Mouse (Mus musculus) spleen, adult 18-20 months (tissue): ENCODE measurements around the gene Arl6ip5.
A peak's percentile ranks its signal among the peaks of the same experiment; 100 is the strongest.

Source experiments
- DNase-seq, 2 experiments: peaks; one replicate each; pipeline ENCODE4 v3.0.0; 2022; ENCODE audit warnings: mixed read lengths in 2 of 2

Gene Arl6ip5

DNA sequence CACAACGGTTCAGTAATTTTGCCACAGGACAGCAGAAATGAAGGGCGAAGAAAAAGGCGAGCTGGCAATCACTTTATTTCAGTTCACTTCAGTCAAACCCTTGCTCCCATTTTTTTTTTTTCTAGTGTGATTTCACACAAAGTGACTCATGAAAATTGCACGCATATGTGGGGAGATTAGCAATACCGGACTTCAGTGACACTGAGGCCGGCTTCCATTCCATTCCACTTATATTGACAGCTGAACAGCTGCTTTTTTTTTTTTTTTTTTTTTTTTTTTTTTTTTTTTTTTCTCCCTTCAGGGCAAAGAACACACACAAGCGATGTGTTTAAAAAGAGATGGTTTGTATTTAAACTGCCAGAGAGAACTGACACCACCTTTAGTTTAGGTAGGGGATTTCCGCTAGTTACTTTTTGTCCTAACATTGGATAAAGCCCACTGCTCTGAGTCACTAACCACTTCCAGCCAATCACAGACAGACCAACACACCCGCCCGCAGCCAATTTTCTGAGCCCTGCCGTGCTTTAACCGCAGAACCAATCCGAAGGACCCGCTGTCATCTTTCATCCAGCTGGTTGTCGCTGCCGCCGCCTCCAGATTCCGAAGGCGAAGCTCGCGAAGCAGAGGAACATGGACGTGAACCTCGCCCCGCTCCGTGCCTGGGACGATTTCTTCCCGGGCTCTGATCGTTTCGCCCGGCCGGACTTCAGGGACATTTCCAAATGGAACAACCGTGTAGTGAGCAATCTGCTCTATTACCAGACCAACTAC, at the start of gene Arl6ip5:
Gene Arl6ip5 (plus strand): TSS at position 499 of the 771 bp plus-strand sequence.
- DNase-seq = peak; percentile 76 to 77

DNA sequence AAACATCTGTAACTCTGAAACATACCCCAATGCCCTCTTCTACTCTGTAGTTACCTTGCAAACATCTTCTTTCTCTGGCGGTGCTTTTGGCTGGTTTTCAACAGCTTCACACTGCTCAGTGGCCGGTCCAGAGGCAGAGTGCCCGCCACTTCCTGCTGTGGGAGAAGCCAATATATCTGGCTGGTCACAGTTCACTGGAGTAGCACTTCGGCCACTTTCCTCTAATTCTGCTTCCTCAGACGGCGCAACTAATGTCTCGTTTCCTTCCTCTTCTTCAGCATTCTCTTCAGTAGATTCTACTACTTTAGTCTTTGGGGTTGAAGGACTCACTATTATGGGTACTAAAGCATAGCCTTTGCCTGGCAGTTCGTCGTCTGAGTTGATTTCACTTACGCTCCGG, 34.8 kb upstream of the Arl6ip5 start:
- peak in 1 of 2 experiments; percentile 15 for DNase-seq

DNA sequence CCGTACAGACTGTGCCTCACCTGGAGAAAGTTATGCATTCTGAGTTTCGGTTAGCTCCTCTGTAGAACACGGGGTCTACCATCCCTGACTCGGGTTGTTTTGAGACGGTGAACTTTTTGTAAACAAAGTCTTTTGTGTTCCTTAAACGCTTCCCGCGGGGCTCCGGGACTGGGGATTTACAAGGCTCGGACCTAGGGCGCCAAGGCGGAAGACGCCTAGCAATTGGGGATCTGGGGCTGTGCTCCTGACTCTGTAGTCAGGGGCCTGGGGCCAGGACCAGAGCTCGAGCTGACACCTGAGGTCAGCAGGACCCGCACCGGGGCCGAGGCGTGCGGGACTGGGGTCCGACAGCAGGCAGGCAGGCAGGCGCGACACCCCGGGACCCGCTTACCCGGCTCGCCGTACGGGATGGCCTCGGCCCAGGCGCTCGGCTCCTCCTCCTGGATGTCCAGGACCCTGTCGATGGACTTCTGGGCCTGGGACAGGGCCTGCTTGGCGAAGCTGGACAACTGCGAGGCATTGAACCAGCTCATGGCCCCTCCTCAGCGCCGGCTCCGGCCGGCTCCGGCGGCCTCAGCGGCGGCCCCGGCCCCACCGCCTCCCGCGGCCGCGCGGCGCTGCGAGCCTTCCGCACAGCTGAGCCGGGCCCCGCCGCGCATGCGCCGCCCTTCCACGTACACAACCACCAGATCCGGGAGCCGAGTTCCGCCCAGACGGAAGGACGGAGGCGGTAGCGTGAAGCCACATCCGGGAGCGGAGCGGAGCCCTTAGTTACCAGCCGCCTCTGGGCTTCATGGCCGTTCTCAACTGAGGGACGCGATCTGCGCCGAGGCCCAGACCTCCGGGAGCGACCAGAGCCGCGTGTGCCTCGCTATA, 31.8 kb upstream of the Arl6ip5 start, which contains the start of gene Tmf1:
Gene Tmf1 (minus strand): TSS at position 632 of the 876 bp plus-strand sequence.
- DNase-seq = peak; percentile 93 to 94

DNA sequence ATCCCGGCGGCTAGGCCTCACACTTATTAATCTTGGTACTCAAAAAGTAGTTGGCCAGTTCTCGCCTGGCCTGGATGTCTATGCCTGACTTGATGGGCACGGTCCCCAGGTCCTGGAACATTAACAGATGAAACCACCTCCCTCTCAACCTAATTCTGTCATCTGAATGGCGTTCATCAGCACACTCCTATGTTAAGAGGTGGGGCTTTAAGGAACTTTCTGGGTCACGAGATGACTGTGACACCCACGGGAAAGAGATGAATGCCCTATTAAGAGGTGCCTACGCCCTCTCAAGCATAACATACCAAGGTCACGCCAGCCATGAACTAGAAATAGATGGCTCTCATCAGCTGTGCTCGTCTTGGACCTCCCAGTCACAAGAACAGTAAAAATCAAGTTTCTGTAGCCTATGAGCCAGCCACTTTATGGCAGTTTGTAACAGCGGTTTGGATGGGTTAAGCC, 31.1 kb upstream of the Arl6ip5 start:
- no peak for DNase-seq

DNA sequence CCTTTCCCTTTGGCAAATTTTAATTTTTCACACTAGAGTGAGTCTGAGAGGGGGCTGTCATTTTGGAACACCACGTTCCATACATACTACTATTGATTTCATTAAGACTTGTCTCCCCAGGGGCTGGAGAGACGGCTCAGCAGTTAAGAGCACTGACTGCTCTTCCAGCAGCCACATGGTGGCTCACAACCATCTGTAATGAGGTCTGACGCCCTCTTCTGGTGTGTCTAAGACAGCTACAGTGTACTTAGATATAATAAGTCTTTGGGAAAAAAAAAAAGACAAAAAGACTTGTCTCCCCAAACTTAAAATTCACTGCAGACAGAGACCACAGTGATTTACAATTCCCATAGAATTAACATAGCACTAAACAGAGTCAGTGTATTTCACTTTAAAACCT, 10.1 kb upstream of the Arl6ip5 start:
- DNase-seq = no peak

DNA sequence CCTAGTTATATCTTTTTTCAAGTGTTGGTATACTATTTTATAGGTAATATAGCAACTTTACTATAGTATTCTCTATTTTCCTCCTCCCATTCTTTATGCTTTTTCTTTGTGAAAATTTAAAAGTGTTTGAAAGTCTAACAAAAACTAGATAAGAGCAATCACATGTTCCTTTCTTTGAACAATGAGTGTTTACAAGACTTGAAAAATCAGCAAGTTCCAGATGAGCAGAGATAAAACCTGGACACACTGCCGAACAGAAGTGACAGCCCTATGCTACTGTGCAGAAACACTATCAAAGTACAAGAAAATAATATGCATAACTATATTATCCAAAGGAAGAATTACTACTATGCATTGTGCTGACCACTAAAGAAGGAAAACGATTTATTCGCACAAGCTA, 8.0 kb upstream of the Arl6ip5 start:
- no peak for DNase-seq

DNA sequence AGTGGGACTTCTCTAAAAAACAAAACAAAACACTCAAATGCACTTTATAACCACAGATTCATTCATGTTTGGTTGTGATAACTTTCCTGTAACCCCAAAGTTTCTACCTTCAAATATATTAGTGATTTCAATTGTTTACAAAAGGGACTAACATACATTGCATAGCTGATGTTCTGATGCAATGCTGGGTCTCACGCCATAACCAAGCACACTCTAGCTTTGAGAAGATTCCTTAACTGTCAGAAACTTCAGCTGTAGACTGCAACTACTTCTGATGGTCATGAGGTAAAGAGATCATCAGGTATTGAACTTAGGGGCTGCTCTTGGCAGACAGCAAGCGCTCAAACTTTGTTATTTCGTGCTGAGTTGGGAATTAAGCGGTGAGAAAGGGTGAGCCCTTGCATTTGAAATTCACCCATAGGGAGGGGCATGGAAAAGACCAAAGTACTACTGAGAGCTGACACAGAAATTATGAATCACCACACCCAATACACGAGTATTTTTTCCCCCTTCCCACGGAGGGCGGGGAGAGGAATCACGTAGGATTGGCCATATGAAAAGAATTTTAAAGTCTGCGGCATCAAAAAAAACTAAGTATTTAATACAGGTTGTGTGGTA, 6.1 kb upstream of the Arl6ip5 start:
- no peak for DNase-seq

DNA sequence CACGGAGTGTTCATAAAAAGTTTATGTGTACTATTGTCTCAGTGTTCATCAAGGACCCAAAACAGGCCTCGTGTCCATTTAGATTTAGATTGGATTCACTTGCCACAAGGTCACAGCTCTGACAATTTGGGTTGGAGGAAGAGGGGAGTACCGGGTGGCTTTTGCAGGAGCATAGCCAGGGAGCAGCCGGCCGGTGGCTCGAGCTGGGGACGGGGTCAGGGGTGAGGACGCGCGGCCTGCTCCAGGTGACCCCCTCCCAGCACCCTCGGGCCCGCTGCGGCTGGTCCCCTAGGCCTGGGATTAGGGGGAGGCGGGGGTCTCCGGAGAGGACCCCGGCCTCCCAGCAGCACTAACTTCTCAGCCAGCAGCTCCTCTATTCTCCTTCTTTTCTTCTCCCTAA, 5.5 kb upstream of the Arl6ip5 start:
- peak in 1 of 2 experiments; percentile 34 for DNase-seq

DNA sequence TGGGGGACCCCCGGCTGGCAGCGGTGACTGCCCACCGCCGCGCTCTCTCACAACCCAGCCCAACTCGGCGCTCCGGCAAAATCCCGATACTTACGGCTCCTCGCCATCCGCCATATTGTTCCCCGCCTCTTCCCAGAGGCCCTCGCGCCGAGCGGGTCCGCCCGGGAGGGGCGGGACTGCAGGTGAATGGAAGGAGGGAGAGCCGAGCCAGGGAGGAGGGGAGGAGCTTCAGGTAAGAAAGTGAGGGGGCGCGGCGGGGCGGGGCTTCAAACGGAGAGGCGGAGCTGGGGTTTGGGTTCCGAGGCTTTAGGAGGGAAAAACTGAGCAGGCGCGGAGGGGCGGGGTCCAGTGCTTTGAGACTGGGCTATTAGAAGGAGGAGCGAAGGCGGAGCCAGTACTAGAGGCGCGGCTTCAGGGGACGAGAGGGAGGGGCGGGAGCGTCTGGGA, 5.0 kb upstream of the Arl6ip5 start, which contains the start of gene Uba3:
Gene Uba3 (minus strand): TSS at position 209 of the 447 bp plus-strand sequence.
- peak; percentile 100 for DNase-seq

DNA sequence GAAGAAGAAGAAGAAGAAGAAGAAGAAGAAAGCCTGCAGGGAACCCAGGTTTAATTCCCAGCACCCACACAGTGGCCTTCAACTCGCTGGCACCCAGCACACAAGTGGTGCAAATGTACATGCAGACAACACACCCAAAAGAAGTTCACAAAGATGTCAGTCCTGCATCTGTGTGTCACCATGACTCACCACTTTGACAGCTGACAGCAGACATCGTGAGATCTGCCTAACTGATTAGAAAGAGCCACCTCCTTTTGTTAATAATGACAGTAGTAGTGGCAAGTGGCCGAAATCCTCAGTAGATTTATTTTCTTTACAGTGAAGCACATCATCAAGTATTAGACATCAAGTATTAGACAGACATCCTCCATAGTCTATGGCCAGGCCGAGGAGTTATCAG, 3.4 kb upstream of the Arl6ip5 start:
- no peak for DNase-seq

DNA sequence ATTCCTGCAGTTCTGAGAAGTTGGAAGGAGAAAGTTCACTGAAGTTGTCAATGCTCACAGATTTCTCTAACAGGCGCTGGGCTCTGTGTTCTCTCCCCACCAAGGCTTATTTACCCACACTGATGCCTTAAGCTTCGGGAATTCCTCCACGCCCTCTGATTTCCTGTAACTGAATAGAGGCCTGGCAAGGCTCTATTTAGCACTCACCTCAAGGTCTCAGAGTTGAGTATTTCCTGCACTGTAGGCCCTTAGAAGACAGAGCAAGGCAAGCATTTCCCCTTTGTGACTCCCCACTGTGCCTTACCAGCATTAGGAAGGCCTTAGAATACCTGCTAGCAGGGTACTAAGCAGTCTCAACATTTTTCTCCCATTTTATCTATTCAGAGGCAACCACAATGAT, 2.1 kb upstream of the Arl6ip5 start:
- no peak for DNase-seq

DNA sequence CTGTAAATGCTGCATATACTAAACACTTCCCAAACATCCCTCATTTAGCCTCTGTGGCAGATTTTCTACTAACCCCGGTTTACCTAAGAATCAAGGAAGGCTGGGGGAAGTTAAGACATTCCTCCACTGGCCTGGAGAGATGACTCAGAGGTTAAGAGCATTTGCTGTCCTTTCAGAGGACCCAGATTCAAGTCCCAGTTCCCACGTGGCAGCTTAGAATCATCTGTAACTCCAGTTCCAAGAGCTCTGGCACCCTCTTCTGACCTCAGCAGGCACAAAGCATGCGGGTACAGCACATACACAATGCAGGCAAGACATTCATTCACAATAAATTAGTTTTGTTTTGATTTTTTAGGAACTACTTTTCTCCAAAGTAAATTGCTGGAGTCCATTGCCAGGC, 1.3 kb upstream of the Arl6ip5 start:
- DNase-seq = no peak

DNA sequence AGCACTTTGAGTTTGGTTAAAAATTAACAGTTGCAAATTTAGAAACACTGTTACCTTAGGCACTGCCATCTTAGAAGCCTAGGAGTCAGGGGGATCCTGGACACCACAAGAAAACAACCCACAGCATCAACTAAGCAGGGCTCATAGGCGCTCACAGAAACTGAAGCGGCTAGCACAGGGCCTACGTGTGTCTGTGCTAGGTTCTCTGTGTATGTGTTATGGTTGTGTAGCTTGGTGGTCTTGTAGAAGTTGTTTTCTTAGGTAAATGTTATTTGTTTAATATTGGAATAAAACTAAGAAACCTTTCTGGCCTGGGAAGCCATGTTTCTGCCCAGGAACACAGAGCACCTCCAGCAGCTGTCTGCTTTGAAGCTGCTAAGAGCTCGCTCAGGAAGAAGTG, 738 bp upstream of the Arl6ip5 start:
- DNase-seq = no peak

DNA sequence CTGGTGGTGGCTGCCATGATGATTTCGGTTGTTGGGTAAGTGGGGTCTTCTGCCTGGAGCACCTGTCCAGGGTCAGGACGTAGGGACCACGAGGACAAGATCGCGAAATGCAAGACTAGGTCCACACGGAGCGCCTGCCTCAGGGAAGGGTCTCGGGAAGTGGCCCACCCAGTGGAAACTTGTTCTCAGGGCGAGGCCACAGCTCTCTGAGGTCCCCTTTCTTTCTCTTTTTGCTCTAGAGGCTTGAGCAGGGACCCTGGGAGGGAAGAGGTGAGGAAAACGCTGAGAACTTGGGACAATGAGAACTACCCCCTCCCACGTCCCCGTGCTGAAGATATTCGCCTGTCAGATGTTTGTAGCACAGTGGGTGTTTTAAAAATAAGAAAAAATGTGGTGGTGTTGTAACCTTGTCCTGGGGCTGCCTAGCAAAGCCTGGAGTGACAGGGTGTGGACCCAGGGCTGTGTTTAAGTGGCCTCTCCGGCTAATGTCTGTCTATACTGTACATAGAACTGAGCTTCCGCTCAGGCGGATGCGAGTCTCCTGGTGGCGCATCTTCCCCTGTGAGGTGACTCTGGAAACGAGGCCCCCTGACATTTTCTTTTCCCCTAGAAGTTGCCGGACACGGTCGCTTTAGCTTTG, 593 bp downstream of the Arl6ip5 start:
- DNase-seq = peak in 1 of 2 experiments; percentile 45

DNA sequence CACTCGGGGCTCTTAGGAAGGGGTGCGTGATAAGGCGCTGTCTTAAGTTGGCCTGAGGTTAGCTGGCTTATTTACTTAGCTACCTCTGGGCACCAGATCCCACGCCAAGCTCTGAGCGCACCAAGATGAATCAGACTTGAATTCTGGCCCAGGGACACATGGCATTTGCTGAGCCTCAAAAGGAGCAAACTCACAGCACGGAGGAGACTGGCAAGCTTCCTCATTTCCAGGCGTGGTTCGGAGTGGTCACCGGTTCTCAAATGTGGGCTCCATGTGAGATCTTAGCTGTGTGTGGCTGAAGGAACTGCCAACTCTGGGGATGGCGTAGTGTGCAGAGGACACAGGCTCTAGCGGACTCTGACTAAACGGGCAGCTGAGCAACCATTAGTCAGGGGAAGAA, 1.5 kb downstream of the Arl6ip5 start:
- peak in 1 of 2 experiments; percentile 36 for DNase-seq

DNA sequence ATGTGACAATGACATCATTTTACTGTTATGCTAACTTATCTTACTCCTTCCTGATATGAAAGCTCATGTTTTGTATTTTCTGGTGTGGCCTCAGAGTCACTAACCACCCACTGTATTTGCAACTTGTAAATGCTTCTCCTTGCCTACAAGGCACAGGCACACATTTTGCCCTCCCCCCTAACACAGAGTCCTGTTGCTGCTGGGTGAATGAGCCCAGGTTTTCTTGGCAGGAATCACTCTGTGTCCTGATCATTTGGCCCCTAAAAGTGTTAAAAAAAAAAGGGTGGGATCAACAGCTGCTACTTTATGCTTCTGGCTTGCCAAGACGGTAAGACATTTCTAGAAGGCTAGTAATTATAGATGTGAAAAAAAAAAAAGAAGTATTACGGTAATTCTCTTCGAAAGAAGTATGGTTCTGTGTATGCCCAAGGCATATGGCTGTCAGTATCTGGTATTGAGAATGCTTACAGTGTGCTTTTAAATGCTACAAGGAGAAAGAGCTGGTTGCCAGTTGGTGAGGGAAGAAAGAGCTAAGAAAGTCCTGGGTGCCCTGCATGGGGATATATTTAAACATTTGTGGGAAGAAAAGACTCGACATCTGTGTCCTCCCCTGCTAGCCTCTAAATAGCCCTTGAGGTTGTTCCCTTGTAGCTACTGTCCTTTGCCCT, 5.8 kb downstream of the Arl6ip5 start:
- DNase-seq = no peak

DNA sequence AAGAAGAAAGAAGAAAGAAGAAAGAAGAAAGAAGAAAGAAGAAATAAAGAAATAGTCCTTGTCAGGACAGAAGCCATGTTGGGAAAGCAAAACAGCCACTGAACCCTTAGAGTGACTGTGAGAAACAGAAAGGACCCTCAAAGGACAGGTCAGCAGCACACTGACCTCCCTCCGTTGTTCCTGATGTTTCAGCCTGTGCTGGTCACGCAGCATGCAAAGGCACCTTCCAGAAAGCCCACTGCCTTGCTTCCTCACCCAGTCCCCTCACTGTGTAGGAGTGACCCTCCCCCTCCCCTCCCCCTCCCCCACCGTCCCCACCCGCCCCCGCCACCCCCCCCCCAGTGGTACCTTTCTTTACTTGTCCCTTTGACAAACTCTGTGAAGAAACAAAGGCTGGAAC, 10.2 kb downstream of the Arl6ip5 start:
- DNase-seq = no peak

DNA sequence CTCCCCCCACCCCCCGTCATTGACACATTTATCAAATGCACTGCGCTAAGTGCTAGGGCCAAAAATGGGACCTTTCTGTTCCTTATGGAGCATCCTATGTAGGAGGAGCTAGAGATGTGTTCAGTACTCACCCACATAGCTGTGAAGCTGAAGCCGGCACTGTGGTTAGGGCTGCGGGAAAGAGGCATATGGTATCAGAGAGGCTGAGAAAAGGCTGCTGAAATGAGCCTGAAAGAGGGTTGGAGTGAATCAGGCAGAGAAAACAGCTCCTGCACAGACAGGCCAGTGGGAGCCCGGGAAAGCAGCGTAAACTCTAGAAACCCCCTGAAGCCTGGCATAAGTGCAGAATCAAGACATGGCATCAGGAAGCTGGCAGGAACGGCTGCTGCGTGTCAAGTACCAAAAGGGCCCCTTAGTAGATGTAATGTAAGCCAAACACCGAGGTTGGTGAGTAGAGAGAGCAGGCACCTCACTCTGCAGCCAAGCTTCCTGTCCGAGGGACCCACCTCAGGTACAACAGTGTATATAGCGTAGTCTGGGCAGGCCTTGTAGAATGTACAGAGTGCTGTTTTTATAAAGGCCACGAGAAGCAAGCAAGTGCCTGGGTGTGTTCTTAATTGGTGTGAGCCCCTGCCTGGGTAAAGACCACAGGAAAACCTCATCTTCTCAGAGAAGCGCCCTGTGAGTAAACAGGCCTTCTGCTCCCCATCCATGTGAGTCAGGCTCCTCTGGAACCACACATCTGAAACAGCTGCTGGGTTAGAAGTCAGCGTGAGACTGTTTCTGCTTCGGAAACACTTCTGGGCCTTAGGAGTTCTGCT, 10.9 kb downstream of the Arl6ip5 start:
- DNase-seq = no peak

DNA sequence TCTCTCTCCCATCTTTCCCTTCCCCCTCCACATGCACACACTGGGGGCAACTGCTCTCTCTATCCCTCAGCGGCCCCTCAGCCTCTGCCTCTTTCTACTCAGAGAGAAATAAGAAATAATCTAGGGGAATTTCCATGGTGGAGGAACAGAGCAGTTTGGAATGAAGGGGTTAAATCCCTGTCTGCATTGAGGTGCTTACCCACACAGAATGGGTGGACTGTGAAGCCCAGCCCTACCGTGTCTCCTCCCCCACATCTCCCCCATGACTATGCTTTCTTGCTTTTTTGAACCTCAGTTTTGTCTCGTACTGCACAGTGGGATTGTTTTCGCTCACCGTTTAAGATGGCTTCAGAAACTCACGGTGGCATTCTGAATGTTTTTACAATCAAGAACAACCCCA, 11.8 kb downstream of the Arl6ip5 start:
- no peak for DNase-seq

DNA sequence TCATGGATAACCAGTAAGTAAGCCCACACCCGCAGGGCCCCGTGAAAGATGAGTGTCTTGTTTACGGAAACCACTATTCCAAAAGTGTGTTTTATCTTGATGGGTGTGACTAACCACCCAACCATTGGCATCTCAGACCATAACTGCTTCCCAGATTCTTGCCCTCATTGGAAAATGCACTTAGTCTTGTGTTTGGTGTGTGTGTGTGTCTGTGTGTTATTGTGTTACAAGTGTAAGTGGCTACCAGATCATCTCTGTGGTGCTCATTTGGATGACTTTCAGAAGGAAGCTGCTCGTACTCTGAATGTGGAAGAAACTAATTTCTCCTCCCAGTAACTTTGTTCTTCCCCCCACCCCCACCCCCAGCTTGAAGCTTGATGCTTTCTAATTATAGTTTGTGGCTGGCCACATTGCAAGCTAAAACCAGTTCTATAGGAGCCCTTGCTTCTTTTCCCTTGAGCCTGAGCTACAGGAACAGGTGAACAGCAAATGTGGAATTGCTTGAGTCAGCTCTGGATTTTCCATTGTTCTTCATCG, 12.5 kb downstream of the Arl6ip5 start:
- no peak for DNase-seq

DNA sequence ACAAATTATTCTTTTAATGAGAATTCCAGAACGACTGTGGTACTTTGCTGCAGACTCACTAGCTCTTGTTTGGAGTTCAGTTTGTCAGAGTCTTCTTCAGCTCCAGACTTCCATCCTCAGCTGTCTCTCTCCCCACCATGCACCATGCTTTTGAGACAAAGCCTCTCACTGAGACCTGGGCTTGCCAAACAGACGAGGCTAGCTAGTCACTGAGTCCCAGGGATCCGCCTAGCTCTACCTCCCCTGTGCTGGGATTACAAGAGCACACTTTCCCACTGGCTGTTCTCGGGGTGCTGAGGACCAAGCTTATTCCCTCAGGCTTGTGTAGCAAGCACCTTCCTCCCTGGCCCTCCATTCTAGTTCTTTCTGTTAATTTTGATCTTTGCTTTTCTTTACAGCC, 13.1 kb downstream of the Arl6ip5 start:
- DNase-seq = no peak
